Mouse (Mus musculus) stomach, embryonic 16.5 days (tissue): ENCODE measurements around the gene Dnmt1. TPM values are rescaled to one million over a fixed set of nuclear protein-coding genes. Genes with fewer than 3 reads are reported as not detected.

Experiments
- ATAC-seq: fragments of 200-750 bp; cut with Nextera tagmentation; 2 replicates; pipeline ENCODE4 v1.8.0; 2017; ENCODE audit warnings: moderate number of reproducible peaks, moderate TSS enrichment; ENCODE audit not compliant: insufficient read depth, low FRiP score
- H3K27ac ChIP-seq: fragments of 300-500 bp; sonication (generic); 2 replicates; pipeline ENCODE4 v1.5.1; 2014; ENCODE audit warnings: low read length
- H3K27me3 ChIP-seq: fragments of 300-500 bp; sonication (generic); 2 replicates; pipeline ENCODE4 v1.6.1; 2014; ENCODE audit warnings: low read length, control low read depth, mixed read lengths; ENCODE audit not compliant: control insufficient read depth, insufficient read depth
- H3K36me3 ChIP-seq: fragments of 300-500 bp; sonication (generic); 2 replicates; pipeline ENCODE4 v1.6.1; 2014; ENCODE audit warnings: low read length; ENCODE audit not compliant: control insufficient read depth, insufficient read depth
- H3K4me1 ChIP-seq: fragments of 300-500 bp; sonication (generic); 2 replicates; pipeline ENCODE4 v1.6.1; 2014; ENCODE audit warnings: low read length, control low read depth, mixed read lengths; ENCODE audit not compliant: control insufficient read depth, insufficient read depth
- H3K4me2 ChIP-seq: fragments of 300-500 bp; sonication (generic); 2 replicates; pipeline ENCODE4 v1.6.1; 2014; ENCODE audit warnings: low read depth, low read length, mixed read lengths
- H3K4me3 ChIP-seq: fragments of 300-500 bp; sonication (generic); replicated peaks from 2 replicates; pipeline ENCODE4 v1.5.1; 2014; ENCODE audit warnings: mild to moderate bottlenecking, low read length
- H3K9ac ChIP-seq: fragments of 300-500 bp; sonication (generic); 2 replicates; pipeline ENCODE4 v1.6.1; 2014; ENCODE audit warnings: low read length
- H3K9me3 ChIP-seq: fragments of 300-500 bp; sonication (generic); replicated peaks from 2 replicates; pipeline ENCODE4 v1.6.1; 2016; ENCODE audit warnings: low read length, control low read depth; ENCODE audit not compliant: control insufficient read depth
- WGBS: fragments of 180-500 bp; shearing (Covaris S2); extraction: QIAGEN DNeasy Blood & Tissue Kit; methylation state at CpG from one replicate; pipeline ENCODE4 v1.1.7; 2014; 5-methylcytosine and 5-hydroxymethylcytosine counted together
- polyA plus RNA-seq: library from polyadenylated mRNA; unstranded; fragments of >200 nt; fragmentation: Nextera tagmentation; extraction: Ambion mirVana; gene quantifications from 2 replicates; pipeline ENCODE4 v1.2.1, GENCODE M21; 2015

The Dnmt1 gene
- polyA plus RNA-seq, 1 experiment from 2014 or later, result 75.7 TPM

DNA sequence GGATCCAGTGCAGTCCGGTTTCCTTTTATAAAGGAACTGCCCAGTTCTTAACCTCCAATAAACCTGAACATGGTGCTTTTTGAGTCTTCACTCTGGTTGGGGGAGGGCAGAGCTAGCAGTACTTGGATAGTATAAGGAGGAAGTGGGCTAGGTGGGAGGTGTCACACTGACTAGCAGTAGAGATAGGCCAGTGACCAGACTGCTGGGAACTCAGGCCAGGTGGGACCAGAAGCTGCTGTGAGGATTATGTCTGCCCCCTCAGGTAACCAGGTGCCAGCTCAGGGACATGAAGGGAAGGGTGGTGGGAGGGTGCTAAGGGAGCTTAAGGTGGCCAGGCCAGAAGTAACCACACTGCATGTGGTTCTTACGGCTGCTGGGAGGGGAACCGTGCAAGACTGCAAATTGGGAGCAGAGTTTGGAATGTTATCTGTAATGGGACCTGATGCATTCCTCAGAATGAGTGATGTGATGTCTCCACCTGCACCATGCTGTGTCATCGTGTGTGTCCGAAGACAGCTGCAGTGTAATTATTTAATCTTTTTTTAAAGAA is 67.5 kb downstream of the Dnmt1 start:
- no peak for ATAC-seq
- Histone ChIP-seq H3K27me3 (no peaks in the 10 kb centered on the region), H3K9me3 (no peaks in the 10 kb centered on the region), H3K4me1 (peaks cover 10% of the 10 kb centered on the region), H3K36me3 (peaks cover 55% of the 10 kb centered on the region), H3K27ac (no peak overlapping the region), H3K4me3 (no peak overlapping the region), H3K4me2 (no peak overlapping the region), H3K9ac (no peak overlapping the region)
- WGBS, result 53% methylated on average over 5 of the region's 5 CpGs

DNA sequence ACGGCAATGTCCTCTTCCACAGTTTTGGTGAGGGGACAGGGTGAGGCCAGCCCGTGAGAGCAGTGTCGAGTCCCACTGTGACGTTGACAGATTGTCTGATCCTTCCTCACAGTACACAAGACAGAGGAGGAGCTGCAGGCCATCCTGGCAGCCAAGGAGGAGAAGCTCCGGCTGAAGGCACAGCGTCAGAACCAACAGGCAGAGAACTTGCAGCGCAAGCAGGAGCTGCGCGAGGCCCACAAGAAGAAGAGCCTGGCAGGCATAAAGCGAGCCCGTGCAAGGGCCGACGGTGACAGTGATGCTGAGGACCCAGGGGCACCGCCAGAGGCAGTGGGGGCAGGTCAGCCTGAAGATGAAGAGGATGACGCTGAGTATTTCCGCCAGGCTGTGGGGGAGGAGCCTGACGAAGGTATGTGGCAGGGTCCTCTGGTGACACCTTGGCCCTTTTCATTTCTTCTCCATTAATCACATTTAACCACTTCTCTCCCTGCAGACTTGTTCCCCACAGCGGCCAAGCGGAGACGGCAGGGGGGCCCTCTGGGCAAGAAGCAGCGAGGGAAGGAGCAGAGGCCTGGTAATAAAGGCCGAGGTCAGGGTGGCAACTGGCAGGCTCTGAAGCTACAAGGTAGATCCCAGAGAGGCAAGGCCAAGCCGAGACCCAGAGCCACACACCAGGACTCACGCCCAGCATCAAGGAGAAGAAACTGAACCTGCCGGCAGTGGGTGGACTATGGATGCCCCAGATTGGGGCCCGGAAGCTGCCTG is 68.2 kb downstream of the Dnmt1 start:
- no peak overlapping the region for H3K27ac ChIP-seq
- H3K9ac ChIP-seq, result no peak overlapping the region
- 66% methylated on average over 26 of the region's 26 CpGs for WGBS
- no peak overlapping the region for H3K4me2 ChIP-seq
- peaks cover 6% of the 10 kb centered on the region; the same call in 1 of the 2 replicates for H3K4me1 ChIP-seq
- no peak overlapping the region for H3K4me3 ChIP-seq
- peaks cover 55% of the 10 kb centered on the region for H3K36me3 ChIP-seq
- no peak for ATAC-seq
- no peaks in the 10 kb centered on the region for H3K9me3 ChIP-seq
- H3K27me3 ChIP-seq, result no peaks in the 10 kb centered on the region

DNA sequence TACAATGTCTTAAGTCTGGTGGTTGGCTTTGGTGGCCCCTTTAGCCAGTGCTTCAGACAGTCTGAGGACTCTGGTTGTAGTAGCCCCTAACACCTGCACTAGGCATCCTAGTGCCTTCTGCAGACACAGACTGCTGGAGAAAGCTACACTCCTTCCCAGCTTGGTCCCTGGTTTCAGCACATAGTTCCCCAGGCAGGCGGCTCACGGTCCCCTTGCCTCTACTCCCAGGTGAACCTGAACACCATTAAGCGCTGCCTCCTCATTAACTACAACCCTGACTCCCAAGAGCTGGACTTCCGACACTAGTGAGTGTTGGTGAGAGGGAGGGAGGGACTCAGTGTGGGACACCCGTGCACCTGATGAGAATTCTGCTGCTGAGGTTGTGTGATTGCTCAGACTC is 69.3 kb downstream of the Dnmt1 start:
- no peak overlapping the region for H3K27ac ChIP-seq
- no peak for ATAC-seq
- H3K9me3 ChIP-seq, result no peaks in the 10 kb centered on the region
- peaks cover 46% of the 10 kb centered on the region for H3K36me3 ChIP-seq
- no peak overlapping the region for H3K4me2 ChIP-seq
- H3K4me1 ChIP-seq, result peaks cover 6% of the 10 kb centered on the region; the same call in 1 of the 2 replicates
- no peaks in the 10 kb centered on the region for H3K27me3 ChIP-seq
- no peak overlapping the region for H3K9ac ChIP-seq
- H3K4me3 ChIP-seq, result no peak overlapping the region
- WGBS, result 90% methylated on average over 5 of the region's 5 CpGs

DNA sequence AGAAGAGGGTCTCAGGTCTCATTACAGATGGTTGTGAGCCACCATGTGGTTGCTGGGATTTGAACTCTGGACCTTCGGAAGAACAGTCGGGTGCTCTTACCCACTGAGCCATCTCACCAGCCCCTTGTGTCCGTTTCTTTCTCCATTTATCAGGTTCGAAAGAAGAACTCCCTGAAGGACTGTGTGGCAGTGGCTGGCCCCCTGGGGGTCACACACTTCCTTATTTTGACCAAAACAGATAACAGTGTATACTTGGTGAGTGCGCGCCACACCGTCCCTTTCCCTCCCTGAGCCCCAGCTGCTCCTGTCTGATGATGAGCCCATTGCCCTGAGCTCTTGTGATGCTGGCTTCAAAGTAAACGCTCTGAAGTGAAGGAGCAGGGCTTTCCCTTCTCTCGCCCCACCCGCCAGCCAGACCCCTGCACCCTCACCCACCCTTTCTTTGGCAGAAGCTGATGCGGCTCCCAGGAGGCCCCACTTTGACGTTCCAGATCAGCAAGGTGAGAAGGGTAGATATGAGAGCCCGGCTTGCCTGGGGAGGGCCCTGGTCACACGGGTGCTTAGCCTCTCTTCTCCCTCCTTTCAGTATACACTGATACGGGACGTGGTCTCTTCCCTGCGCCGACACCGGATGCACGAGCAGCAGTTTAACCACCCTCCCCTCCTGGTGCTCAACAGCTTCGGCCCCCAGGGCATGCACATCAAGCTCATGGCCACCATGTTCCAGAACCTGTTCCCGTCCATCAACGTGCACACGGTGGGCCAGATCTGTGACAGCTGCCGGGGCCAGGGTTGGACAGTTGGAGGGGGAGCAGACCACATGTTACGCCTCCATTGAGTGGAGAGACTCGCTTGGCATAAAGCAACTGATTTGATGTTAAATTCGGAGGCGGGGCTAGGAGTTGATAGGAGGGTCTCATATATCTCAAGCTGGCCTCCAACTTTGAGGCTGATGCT is 70.2 kb downstream of the Dnmt1 start:
- WGBS, result 75% methylated on average over 29 of the region's 29 CpGs
- Histone ChIP-seq H3K27ac (no peak overlapping the region), H3K36me3 (peaks cover 41% of the 10 kb centered on the region), H3K9me3 (no peaks in the 10 kb centered on the region), H3K4me1 (peaks cover 6% of the 10 kb centered on the region; the same call in 1 of the 2 replicates), H3K9ac (peak overlapping the region; percentile 52; the same call in 1 of the 2 replicates), H3K4me2 (peak overlapping the region; percentile 83), H3K27me3 (no peaks in the 10 kb centered on the region), H3K4me3 (peak overlapping the region; percentile 87)
- ATAC-seq, result no peak

DNA sequence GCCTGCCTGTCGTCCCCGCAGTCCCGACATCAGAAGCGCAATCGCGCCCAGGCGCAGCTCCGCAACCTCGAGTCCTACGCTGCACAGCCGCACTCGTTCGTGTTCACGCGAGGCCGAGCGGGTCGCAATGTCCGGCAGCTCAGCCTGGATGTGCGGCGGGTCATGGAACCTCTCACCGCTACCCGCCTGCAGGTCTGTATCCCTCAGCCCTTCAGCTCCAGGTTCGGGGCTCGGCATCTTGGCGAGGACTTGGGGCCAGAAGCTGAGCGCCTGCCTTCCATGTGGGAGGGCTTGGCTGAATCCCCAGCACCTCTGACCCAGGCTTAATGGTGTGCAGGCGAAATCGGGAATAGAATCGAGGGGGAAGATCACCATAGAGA is 71.3 kb downstream of the Dnmt1 start:
- H3K9ac ChIP-seq, result peak overlapping the region; percentile 90
- peaks cover 6% of the 10 kb centered on the region; the same call in 1 of the 2 replicates for H3K4me1 ChIP-seq
- peak overlapping the region; percentile 51 for H3K27ac ChIP-seq
- ATAC-seq, result peak; percentile 35
- peaks cover 35% of the 10 kb centered on the region for H3K36me3 ChIP-seq
- H3K9me3 ChIP-seq, result no peaks in the 10 kb centered on the region
- no peaks in the 10 kb centered on the region for H3K27me3 ChIP-seq
- under 1% methylated on average over 30 of the region's 30 CpGs for whole genome bisulfite sequencing
- peak overlapping the region; percentile 87 for H3K4me3 ChIP-seq
- peak overlapping the region; percentile 83 for H3K4me2 ChIP-seq

DNA sequence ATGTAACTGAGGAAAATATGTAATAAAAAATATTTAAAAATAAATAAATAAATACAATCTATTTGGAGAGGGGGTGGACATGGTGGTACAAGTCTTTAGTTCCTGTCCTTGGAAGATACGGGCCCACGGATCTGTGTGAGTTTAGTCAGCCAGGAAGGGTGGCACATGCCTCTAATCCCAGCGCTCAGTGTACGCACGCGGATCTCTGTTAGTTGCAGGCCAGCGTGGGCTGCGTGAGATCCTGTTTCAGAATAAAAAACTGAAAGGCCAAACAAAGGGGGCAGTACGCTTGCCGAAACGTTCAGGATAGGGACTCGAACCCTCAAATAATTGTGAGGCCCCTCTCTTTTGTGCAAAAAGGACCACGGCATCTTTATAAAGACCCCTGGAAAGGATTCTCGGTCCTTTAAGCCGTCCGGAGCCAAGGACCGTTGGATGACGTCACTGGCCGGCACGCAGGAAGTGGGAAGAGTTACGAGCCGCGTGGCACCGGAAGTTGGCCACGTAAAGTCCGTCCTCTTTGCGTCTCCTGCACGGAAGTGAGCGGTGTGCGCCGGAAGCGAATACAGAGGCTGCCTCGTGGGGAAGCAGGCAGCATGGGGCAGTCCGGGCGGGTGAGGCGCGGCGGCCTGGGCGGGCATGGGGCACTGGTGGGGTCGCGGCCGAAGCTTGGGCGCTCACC is 71.8 kb downstream of the Dnmt1 start, which contains the start of gene Ppan:
Gene Ppan, plus strand, starts transcription at position 472 of the 682 bp plus-strand sequence.
- Histone ChIP-seq H3K4me2 (peak within 1 kb of the TSS; percentile 83), H3K4me3 (peak within 1 kb of the TSS; percentile 87), H3K36me3 (peaks cover 30% of the 10 kb centered on the region), H3K4me1 (peaks cover 6% of the 10 kb centered on the region; the same call in 1 of the 2 replicates), H3K27me3 (no peaks in the 10 kb centered on the region), H3K9me3 (no peaks in the 10 kb centered on the region), H3K27ac (peak within 1 kb of the TSS; percentile 94), H3K9ac (peak within 1 kb of the TSS; percentile 90)
- WGBS, result under 1% methylated on average over 43 of the region's 43 CpGs
- ATAC-seq, result peak; percentile 97

DNA sequence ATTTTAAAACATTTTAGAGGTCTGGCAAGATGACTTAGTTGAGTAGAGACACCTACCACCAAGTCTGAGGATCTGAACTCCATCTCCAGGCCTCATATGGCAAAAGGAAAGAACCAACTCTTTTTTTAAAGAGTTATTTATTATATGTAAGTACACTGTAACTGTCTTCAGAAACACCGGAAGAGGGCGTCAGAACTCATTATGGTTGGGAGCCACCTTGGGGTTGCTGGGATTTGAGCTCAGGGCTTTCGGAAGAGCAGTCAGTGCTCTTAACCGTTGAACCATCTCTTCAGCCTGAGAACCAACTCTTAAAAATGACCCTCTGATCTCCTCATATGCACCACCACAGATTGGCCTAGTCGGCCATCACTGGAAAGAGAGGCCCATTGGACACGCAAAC is 72.5 kb downstream of the Dnmt1 start:
- 84% methylated on average over 6 of the region's 6 CpGs for WGBS
- H3K4me2 ChIP-seq, result peak overlapping the region; percentile 63; the same call in 1 of the 2 replicates
- no peak overlapping the region for H3K27ac ChIP-seq
- peaks cover 6% of the 10 kb centered on the region; the same call in 1 of the 2 replicates for H3K4me1 ChIP-seq
- H3K9ac ChIP-seq, result no peak overlapping the region
- no peaks in the 10 kb centered on the region for H3K9me3 ChIP-seq
- H3K27me3 ChIP-seq, result no peaks in the 10 kb centered on the region
- H3K4me3 ChIP-seq, result no peak overlapping the region
- H3K36me3 ChIP-seq, result peaks cover 25% of the 10 kb centered on the region; the same call in 1 of the 2 replicates
- ATAC-seq, result no peak

DNA sequence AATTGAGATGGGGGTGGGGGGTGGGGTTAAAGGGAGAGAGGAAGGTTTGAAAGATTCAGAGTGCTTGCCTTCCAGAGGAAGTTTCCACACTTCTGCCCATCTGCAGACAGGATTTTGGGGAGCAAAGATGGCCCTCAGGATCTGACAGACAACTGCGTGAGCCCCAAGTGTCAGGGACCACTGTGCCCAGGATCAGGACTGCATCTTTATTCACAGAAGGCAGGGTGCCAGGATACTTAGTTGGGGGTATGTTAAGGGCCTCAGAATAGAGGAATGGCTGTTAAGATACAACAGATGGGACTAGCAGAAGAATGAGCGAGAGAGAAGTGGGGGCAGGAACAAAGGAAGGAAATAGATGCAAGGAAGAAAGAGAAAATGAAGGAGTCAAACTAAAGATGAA is 73.1 kb downstream of the Dnmt1 start:
- Histone ChIP-seq H3K9me3 (no peaks in the 10 kb centered on the region), H3K4me3 (no peak overlapping the region), H3K4me1 (peaks cover 6% of the 10 kb centered on the region; the same call in 1 of the 2 replicates), H3K4me2 (no peak overlapping the region), H3K9ac (no peak overlapping the region), H3K27ac (no peak overlapping the region), H3K27me3 (no peaks in the 10 kb centered on the region), H3K36me3 (peaks cover 23% of the 10 kb centered on the region; the same call in 1 of the 2 replicates)
- no peak for ATAC-seq
- 95% methylated on average over 2 of the region's 2 CpGs for WGBS
